Mouse (Mus musculus): Measurements from ENCODE around the gene Ubl7. TPM values are rescaled to one million over a fixed set of nuclear protein-coding genes. Genes with fewer than 3 reads are reported as not detected.

Ubl7 gene
- total RNA-seq, 2 experiments from 2014 or later, result 48.7 to 49.2 TPM

DNA sequence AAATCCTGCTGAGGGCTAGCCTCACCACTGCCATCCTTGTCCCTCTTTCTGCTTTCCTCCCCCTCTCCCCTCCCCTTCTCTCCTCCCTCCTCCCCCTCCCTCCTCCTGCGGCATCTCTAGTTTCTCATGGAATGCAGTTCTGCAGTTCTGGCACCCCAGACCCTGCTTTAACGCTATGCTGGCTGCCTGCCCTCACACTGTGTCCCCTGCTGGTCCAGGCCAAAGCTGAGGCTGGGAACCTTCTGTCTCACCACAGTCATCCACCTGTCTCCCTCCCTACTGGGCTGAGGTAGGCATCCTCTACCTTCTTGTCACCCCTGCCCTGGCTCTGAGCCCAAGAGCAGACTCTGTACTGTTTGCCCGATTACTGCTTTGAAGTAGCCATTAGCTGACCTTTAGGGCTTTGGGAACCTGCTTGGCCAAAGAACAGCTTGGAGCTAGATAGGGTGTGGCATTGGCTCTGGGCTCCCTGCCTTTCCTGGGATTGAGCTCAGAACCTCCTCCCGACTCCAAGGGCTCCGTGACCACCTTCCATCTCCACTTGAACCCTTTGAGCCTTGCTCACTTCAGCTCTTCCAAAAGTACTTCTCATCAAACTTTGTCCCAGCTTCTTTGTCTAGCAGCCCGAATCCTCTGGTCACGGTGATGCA, 36.7 kb downstream of the Ubl7 start:
- DNase-seq, result no peak

DNA sequence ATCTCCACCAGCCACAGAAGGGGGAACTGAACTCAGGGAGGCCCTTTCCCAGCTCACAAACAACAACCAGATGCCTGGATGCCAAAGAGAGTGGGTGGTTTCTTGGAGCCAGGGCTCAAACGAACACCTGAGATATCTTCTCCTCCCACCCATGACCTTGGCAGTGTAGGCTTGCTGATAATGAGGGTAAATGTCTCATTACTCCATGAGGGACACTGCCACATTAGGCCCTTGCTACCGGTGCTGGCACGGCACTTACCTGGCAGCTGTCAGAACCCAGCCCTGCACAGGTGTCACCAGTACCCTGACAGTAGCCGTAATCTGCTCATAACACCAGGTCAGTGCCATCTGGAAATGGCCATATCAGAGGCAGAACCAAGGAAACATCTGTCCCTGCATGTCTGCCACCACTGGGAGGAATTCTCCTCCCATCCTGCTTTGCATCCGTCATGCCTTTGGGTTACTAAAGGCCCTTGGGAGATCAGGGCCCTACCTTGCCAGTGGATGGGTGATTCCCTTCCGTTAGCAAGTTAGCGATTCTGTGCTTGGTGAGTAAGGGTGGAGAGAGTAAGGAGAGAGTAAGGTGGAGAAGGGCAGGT, 37.7 kb downstream of the Ubl7 start:
- DNase-seq, result no peak

DNA sequence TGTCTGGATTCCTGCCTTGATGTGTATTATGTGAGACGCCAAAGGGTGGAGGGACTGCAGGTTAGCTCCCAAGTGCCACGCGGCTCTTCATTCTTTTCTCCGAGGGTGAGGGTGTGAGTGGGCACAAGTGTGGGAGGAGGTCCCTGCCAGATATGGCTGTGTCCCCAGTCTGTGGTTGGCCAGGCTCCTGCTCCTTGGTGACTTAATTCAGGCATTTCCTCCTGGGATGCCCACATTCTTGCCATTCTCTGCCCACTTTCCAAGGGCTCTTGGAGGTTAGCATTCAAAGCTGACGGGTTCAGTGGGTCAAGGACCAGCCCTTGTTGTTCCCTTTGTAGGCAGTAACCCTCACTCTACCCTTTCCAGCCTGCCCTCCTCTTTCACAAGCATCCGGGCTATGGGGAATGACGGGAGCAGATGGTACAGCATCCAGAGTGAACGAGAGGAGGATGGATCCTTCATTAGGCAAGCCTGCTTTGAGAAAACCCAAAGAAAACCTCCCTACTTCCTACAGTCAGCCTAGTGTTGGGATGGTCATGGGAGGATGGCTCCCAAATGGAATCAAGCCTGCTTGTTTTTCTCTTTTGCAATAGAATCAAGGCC, 38.4 kb downstream of the Ubl7 start:
- no peak for DNase-seq

DNA sequence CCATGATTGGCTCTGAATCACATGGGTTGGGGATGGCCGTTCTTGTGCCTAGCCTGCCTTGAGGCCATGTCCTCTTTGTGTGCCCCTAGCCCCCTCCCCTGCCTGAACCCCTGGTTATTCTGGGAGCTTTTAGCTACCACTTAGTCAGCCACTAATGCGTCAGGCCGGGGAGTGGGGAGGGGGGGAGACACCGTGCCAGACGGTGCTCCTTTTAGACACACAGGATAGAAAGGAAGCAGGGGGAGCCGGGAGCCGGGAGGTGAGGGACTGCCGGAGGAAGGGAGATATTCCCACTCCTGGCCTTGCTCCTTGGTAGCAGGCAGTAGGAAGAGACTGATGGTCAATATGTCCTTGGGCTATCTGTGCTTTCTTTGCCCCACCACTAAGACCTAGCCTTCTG, 39.1 kb downstream of the Ubl7 start:
- DNase-seq, result no peak

DNA sequence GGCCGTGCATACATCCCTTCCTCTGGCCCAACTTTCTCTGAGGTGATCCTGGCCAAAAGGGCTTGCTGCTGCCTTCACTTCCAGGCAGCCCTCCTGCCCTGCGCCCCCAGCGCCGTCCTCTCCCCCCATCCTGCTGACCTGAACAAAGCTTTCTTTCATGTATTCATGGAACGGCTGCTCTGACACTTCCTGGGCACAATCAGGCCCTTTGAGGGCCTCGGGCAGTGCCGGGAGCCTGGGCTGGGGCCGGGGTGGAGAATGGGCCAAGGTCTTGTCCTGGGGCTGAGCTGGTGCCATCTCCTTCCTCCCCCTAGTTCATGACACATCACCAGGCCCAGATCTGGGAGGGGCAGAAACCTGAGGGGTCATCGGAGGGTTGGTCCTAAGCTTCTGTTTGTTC, 39.7 kb downstream of the Ubl7 start:
- no peak for DNase-seq

DNA sequence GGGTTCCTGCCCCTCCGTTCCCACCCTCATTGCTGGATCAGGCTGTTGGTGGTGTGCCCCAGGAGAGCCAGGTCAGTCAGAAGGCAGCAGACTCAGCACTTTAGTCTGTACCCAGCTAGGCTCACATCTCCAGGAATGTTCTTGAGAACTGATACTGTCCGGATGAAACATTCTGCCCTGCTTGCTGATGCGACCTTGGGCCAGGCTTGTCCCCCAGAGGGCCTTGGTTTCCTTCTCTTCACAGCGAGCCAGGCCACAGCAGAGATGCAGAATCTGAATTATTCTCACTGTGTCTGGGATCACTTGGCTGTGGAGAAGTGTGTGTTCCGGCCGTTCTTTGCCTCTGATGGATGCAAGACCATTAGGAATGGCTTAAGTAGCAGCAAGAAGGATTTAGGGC, 41.2 kb downstream of the Ubl7 start:
- no peak for DNase-seq

DNA sequence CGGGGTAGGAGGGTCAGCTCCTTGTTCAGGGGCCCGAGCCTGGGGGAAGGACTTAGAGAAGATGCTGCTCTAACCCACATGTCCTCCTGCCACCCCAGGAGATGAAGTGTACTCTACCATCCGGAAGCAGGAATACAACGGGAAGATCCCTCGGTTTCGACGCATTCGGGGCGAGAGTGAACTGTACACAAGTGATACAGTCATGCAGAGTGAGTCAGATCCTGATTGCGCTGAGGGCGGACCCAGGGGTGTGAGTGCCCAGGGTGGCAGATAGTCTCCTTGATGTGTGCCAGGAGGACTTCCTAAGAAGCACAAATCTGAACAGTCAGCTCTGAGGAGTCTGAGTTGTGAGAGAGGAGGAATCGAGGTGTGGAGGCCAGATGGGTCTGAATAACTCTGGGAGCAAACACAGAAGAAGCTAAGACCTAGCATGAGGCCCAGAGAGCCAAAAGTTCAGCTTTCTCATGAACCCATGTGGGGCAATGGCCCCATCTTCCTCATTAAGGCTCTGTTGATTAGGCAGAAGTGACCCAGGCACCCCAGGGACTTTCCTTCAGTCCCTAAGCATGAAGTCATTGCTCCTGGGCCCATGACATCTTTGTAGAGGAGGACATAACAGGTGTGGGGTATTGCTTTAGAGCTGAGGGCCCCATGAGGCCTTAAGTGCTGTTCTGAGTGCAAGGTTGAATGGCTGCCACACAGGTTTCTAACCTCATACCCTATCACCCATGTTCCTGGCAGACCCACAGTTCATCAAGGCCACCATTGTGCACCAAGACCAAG, 44.4 kb downstream of the Ubl7 start:
- DNase-seq, result no peak

DNA sequence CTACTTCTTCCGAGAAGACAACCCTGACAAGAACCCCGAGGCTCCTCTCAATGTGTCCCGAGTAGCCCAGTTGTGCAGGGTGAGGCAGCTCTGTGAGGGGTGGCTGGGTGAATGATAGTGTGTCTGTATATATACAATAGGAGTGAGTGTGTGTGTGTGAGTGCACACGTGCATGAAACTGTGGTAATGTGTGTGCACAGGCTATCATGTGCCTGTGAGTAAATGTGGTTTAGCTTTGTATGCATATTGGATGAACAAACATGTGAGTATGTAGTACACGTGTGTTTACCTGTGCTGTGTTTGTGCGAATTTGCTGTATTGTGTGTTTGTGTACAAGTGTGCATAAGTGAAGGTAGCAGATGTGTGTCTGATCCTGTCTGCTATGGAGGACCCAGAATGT, 45.0 kb downstream of the Ubl7 start:
- no peak for DNase-seq

DNA sequence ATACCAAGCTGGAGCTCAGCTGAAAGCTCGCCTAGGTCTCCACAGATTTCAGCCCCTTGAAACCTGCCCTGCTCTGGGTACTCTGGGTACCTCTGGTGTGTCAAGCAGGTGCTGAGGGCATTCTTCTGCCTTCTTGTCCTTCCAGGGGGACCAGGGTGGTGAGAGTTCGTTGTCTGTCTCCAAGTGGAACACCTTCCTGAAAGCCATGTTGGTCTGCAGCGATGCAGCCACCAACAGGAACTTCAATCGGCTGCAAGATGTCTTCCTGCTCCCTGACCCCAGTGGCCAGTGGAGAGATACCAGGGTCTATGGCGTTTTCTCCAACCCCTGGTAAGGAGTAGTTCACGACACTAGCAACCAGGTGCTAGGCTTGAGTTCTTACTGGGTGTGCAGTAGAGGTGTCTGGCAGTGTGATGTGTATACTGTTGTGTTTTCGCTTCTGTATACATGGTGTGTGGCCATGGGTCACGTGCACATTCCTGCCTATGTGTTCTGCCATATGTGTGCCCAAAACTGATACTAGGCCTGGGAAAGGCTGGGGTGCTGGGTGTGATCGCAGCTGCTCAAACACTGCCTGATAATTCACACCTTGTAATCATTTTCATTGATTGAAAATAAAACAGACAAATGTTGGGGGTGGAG, 45.5 kb downstream of the Ubl7 start:
- no peak for DNase-seq

DNA sequence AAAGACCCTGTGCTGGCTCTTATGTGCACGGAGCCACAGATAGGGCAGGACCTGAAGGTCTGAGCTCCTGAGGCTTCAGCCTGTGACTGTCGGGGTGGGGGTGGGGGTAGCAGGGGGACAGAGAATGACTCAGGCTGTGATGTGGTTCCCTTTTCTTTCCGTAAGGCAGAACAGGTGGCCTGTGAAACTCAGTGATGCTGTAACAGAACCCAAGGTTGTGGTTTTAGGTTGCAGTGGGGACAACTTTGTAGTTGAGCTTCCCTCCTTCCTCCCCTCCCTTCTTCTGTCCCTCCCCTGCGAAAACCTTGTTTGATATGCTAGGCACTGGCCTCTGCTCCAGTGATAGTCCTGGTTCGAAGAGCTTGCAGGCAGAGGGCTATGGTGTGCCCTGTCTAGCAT, 46.1 kb downstream of the Ubl7 start:
- DNase-seq, result no peak

DNA sequence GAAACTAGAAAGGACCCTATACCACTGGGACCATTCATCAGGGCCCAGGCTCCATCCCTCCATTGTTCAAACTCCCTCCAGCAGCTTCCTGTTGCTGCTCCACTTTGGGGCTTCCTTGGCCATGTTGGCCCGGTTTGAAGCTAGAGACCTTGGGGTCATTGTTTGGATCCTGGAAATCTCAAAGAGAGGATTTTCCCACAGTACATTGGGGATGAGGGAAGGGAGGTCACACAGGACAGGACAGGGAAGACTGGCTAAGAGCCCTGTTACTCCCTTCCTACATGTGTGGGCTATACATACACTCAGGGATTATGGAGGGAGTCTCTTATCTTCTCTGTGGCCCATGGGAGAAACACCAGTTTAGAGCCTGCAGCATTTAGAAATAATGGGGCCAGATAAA, 47.8 kb downstream of the Ubl7 start:
- no peak for DNase-seq

DNA sequence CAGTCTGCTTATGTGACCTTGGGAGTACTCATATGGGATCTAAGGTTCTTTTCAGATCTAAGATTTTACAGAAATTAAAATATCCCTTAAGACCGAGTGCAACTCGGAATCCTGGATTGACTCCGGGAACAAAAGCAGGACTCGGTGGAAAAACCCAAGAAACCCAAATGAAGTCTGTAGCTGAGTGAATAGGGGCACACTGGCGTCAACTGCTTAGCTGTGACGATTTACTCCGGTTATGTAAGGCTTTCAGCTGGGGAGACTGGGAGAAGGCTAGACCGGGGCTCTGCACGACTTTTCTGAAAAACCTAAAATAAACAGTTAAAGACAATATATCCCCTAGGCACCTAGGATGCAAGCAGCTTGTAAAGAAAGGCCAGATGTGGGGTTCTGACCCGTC, 48.6 kb downstream of the Ubl7 start:
- DNase-seq, result no peak

DNA sequence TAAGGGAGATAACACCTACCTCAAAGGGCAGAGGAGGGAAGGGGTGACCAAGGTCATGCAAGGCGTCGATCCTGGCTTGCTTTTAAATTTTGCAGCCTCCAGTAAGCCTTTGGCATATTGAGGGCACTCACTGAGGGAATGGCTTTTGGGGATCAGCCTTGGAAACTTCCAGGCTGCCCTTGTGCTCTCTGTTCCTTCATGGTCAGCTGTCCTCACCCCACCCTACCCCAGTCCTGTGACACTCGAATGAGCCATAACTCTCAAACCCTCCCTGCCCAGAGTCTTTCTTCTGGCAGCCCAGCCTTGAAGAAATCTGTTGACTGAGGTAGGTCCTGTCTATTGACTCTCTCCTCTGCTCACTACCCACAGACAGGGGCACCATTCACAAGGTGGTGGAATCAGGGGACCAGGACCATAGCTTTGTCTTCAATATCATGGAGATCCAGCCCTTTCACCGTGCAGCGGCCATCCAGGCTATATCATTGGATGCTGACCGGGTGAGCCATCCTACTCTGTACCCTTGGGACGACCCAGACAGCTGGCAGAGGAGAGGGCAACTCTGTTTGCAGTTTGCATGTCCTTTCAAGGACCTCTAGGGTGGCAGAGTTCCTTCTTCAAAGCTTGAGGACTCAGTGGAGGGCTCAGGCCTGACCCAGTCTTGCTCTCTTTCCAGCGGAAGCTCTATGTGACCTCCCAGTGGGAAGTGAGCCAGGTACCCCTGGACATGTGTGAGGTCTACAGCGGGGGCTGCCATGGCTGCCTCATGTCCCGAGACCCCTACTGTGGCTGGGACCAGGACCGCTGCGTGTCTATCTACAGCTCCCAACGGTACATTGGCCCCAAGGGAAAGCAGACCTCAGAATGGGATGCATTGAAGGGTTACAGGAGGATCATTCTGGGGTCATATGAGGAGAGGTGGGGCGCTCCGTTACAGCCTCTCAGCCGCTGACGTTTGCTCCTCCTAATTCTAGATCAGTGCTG, 49.4 kb downstream of the Ubl7 start:
- DNase-seq, result no peak

DNA sequence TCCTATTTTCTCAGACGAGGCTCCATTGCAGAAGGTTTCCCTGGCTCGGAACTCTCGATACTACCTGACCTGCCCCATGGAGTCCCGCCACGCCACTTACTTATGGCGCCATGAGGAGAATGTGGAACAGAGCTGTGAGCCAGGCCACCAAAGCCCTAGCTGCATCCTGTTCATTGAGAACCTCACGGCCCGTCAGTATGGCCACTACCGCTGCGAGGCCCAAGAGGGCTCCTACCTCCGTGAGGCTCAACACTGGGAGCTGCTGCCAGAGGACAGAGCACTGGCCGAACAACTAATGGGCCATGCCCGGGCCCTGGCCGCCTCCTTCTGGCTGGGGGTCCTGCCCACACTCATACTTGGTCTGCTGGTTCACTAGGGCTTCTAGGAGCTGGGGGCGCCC, 50.4 kb downstream of the Ubl7 start:
- DNase-seq, result no peak

DNA sequence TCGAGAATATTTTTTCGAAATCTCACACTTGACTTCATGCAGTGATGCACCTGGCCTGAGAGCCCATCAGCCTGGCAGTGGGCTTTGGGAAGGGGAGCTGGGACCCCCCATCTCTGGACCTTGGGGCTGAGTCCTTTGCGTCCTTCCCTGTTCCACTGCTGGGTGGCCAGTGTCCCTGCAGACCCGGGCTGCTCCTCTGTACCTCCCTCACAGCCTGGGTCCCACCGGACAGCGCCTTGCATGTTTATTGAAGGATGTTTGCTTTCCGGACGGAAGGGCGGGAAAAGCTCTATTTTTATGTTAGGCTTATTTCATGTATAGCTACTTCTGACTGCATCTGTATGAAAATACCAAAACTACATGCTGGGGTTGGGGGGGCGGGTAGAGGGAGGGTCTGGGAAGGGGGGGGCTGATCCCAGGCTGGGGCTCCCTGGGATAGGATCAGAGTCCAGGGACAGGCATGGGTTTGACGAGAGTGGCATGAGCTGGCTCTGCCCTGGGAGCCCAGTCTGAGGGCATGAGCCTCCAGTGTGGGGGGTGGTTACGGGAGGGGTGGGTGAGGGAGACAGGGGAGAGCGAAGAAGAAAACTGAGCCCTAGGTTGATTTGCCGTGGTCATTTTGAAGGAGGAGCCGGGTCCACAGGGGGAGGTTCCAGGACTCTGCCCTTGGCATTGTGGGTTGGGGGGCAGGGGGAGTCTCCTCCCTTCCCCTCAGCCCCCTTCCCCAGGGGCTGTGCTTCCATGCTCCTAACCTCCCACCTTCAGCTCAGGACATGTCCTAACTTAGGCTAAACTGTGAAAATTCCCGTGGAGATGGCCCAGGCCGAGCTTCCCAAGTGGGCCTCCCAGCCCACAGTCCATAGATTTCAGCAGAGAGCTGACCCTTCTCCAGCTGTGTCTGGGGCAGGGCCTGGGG, 51.3 kb downstream of the Ubl7 start:
- no peak for DNase-seq

DNA sequence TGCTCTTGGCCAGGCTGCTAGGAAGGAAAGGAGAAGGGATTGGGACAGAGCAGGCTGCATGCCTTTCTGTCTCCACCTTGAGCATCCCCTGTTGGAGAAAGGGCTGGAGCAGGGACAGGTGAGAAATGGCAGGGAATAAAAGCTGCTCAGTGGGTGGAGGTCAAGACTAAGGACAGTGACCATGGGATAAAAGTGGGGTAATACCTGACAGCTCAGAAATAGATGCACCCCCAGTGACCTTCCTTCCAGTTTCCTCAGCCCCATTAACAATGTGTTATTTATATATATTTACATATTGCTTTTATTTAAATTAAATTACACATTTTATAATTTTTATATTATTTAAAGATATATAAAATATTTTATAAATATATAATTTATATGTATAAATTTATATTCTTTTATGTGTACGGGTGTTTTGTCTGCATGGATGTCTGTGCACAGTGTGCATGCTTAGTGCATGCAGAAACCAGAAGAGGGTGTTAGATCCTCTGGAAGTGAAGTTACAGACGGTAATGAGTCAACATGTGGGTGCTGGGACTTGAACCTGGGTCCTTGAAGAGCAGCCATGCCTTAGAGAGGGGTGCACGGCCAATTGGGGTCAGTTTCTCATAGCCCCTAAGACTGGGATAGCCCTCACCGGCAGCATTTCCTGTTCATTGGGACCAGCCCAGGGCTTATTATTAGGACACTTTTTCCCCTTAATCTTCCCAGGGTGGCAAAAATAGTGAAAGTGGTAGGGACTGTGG, 52.6 kb downstream of the Ubl7 start:
- DNase-seq, result no peak

DNA sequence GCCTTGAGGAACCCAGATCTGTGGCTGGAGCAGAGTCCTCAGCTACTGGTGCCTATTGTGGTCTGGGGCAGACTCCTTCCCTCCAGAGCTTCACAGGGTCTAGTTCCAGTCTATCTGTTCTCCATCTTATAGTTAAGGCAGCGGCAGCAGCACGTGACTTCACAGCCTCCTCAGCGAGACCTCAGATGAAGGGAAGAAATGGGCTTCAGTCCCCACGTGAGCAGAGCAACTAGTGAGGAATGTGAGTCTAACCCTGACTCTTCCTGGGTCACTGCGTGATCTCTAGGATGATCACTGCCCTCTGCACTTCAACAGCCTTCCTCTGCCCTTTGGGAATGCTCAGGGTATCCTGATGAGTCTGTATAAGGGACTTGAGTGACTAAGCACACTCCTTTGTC, 53.2 kb downstream of the Ubl7 start:
- no peak for DNase-seq

DNA sequence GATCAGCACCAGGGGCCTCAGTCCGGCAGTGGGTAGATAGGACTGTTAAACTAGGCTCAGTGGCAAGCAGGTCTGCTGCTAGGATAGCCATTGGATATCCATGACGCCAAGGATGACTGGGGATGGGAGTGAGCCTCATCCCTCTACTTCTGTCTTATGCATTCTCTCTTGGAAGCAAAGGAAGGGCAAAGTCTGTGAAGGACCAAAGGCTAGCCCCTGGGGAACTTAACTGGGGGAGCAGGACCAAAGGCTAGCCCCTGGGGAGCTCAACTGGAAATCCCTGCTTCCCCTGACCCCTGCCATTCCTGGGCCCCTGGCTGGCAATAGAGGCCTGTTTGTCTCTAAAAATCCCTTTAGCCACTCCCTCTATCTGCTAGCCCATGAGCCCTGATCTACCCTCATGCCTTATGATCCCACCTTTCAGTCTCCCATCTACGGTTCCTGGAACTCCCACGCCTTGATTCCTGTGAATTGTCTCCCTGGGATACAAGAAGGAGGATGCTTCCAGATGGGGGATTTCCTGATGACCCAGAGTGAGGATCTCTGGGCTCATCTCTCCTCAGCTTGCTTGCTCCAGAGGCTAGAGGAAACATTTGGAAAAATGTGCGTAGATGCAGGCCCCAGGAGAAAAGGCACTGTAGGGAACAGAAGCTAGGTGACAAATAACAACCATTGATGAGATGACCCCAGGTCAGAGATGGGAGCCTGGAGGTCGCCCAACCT, 53.9 kb downstream of the Ubl7 start:
- no peak for DNase-seq

Data from gastrocnemius, postnatal 10 days (tissue).